Comparison of ENCODE assay signal across 11 mouse cellular contexts in the genomic region with DNA sequence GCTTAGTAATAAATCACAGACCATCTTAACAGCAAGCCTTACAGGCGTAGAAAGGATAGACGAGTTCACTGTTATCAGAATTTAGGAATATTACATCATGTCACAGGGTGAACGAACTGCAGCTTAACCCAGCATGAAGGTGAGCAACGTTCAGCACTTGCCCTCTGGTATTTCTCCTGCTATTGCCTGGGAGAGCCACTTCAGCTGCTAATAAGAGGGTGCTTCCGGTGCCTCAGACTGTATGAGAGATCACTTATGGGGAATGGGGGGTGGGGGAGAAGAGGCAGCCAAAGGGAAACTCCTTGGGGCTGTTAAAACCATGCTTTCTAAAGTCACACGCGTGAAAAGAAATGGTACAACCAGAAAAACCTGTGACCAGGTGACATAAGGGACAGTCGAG.
DNase-seq lines count a peak whose midpoint lies in the region; ATAC-seq and TF ChIP-seq lines count a peak whose summit lies in the region.
"Had no signal": no experiment of that assay in that cellular context is flagged by ENCODE, and none has a peak within 500 bp of the region (broad histone marks: within the 10 kb centered on the region; RNA-seq: fewer than 3 reads in every experiment).

No protein-coding gene starts in this region.

- no peak overlapping the region for H3K27ac ChIP-seq in heart, embryonic 16.5 days (ENCODE audit: low read length)
- H3K27ac ChIP-seq in CH12.LX (ENCODE audit: insufficient read depth, low read depth), result no peak overlapping the region
- no peak overlapping the region for H3K27ac ChIP-seq in embryonic facial prominence, embryonic 13.5 days
- H3K27ac ChIP-seq in liver, embryonic 16.5 days (ENCODE audit: low read length), result no peak overlapping the region

- ATAC-seq in heart, embryonic 16.5 days (replicated peaks; ENCODE audit: extremely low read depth, insufficient read depth, low FRiP score), result no peak
- no peak for ATAC-seq in embryonic facial prominence, embryonic 13.5 days (ENCODE audit: insufficient number of reproducible peaks, insufficient read depth, low FRiP score, low TSS enrichment, low read depth)
- no peak for ATAC-seq in liver, embryonic 16.5 days (ENCODE audit: low read depth)
- ATAC-seq in erythroid progenitor cell, adult 5-6 weeks (replicated peaks; ENCODE audit: low FRiP score, poor library complexity, severe bottlenecking), result no peak

- no peak for TF ChIP-seq CTCF in CH12.LX (conservative IDR thresholded peaks at IDR 0.05 in 1 of 2, IDR thresholded peaks at IDR 0.05 in 1 of 2; ENCODE audit: low read depth in 2 of 2, low read length in 2 of 2)

- in situ Hi-C loops in CH12.LX (cut with MboI; ENCODE audit: low pct_ligation_motif_present, low pct_unique_long_range_greater_than_20kb, low sequenced_read_pairs), result loop anchor here (25.0 kb wide), 1 partner anchor 1024 kb away; no protein-coding TSS in a partner anchor

- H3K27me3 ChIP-seq in heart, embryonic 16.5 days (ENCODE audit: control insufficient read depth, insufficient read depth, low read length), result no peaks in the 10 kb centered on the region
- no peaks in the 10 kb centered on the region for H3K27me3 ChIP-seq in CH12.LX (replicated peaks)
- H3K27me3 ChIP-seq in embryonic facial prominence, embryonic 13.5 days, result peaks cover 13% of the 10 kb centered on the region; the same call in 1 of the 2 replicates
- H3K27me3 ChIP-seq in liver, embryonic 16.5 days (ENCODE audit: control insufficient read depth, insufficient read depth, low read depth, low read length), result no peaks in the 10 kb centered on the region

- TF ChIP-seq POLR2A in CH12.LX (IDR thresholded peaks at IDR 0.05; ENCODE audit: low read depth, low read length), result no peak

- no peak for DNase-seq in heart, adult 18-20 months
- DNase-seq in CH12.LX (ENCODE audit: extremely low read depth), result no peak
- no peak for DNase-seq in embryo, embryonic 9.5 days (ENCODE audit: extremely low spot score)
- DNase-seq: adrenal gland, adult 2 months; cerebellum, adult 11 months; thymus, postnatal 14 days had no signal

- H3K4me2 ChIP-seq in heart, embryonic 16.5 days (ENCODE audit: low read depth, low read length), result peak overlapping the region; percentile 71
- H3K4me2 ChIP-seq in CH12.LX (ENCODE audit: insufficient read depth, low read depth, poor library complexity, severe bottlenecking), result peak overlapping the region; percentile 53
- H3K4me2 ChIP-seq in embryonic facial prominence, embryonic 13.5 days, result peak overlapping the region; percentile 42; the same call in 1 of the 2 replicates
- peak overlapping the region; percentile 32; the same call in 1 of the 2 replicates for H3K4me2 ChIP-seq in liver, embryonic 16.5 days (ENCODE audit: low read depth, low read length)
- H3K4me2 ChIP-seq: midbrain, embryonic 11.5 days had no signal

- no peak for TF ChIP-seq RAD21 in CH12.LX (IDR thresholded peaks at IDR 0.05; ENCODE audit: low read depth, low read length)

- no peaks in the 10 kb centered on the region for H3K36me3 ChIP-seq in heart, embryonic 16.5 days (ENCODE audit: control insufficient read depth, insufficient read depth)
- H3K36me3 ChIP-seq in CH12.LX (replicated peaks in 1 of 2; ENCODE audit: control insufficient read depth in 1 of 2, insufficient read depth in 1 of 2, low read length in 1 of 2), result no peaks in the 10 kb centered on the region
- no peaks in the 10 kb centered on the region for H3K36me3 ChIP-seq in embryonic facial prominence, embryonic 13.5 days
- H3K36me3 ChIP-seq in liver, embryonic 16.5 days (ENCODE audit: control insufficient read depth, insufficient read depth), result no peaks in the 10 kb centered on the region

- H3K4me1 ChIP-seq in heart, embryonic 16.5 days (ENCODE audit: control insufficient read depth, insufficient read depth, low read length), result peaks cover 2% of the 10 kb centered on the region; the same call in 1 of the 2 replicates
- H3K4me1 ChIP-seq in CH12.LX (ENCODE audit: control insufficient read depth in 1 of 2, insufficient read depth in 2 of 2), result peaks cover 3 to 4% of the 10 kb centered on the region in 2 experiments; a peak in 2 of 4 replicates
- H3K4me1 ChIP-seq in embryonic facial prominence, embryonic 13.5 days, result no peaks in the 10 kb centered on the region
- no peaks in the 10 kb centered on the region; the same call in 1 of the 2 replicates for H3K4me1 ChIP-seq in liver, embryonic 16.5 days (ENCODE audit: control insufficient read depth, low read depth, low read length)

- peak overlapping the region; percentile 55 for H3K4me3 ChIP-seq in heart, embryonic 16.5 days (ENCODE audit: low read length)
- H3K4me3 ChIP-seq in CH12.LX (replicated peaks in 1 of 3; ENCODE audit: low read depth in 2 of 3, low read length in 2 of 3, poor library complexity in 1 of 3), result peak overlapping the region in 2 of 3 experiments; percentile 36 to 38
- no peak overlapping the region for H3K4me3 ChIP-seq in embryonic facial prominence, embryonic 13.5 days
- H3K4me3 ChIP-seq in liver, embryonic 16.5 days (ENCODE audit: low read depth, low read length), result no peak overlapping the region; the same call in 1 of the 2 replicates

- 44% methylated on average over 8 of the region's 8 CpGs for WGBS in heart, embryonic 16.5 days
- 55% methylated on average over 8 of the region's 8 CpGs for WGBS in embryonic facial prominence, embryonic 13.5 days
- WGBS in liver, embryonic 16.5 days (ENCODE audit: insufficient replicate concordance), result 38% methylated on average over 8 of the region's 8 CpGs

- no peaks in the 10 kb centered on the region for H3K9me3 ChIP-seq in heart, embryonic 16.5 days (replicated peaks; ENCODE audit: control insufficient read depth, low read length)
- no peaks in the 10 kb centered on the region for H3K9me3 ChIP-seq in CH12.LX (replicated peaks; ENCODE audit: low read length)
- no peaks in the 10 kb centered on the region for H3K9me3 ChIP-seq in embryonic facial prominence, embryonic 13.5 days
- no peaks in the 10 kb centered on the region for H3K9me3 ChIP-seq in liver, embryonic 16.5 days (replicated peaks; ENCODE audit: control insufficient read depth, low read length)

- TF ChIP-seq EP300 in CH12.LX (IDR thresholded peaks at IDR 0.05; ENCODE audit: low read length), result no peak

- dilution Hi-C loops in CH12.LX (cut with MboI; ENCODE audit: extremely low pct_ligation_motif_present, extremely low pct_unique_long_range_greater_than_20kb, low sequenced_read_pairs), result no loop called here

- no peaks in the 10 kb centered on the region for H3K79me2 ChIP-seq in CH12.LX (replicated peaks; ENCODE audit: control insufficient read depth, extremely low read depth, insufficient read depth, poor library complexity, severe bottlenecking)

- H3K9ac ChIP-seq in heart, embryonic 16.5 days (ENCODE audit: low read length), result peak overlapping the region; percentile 60; the same call in 1 of the 2 replicates
- no peak overlapping the region for H3K9ac ChIP-seq in CH12.LX (ENCODE audit: insufficient read depth, low read depth)
- H3K9ac ChIP-seq in embryonic facial prominence, embryonic 13.5 days, result no peak overlapping the region
- H3K9ac ChIP-seq in liver, embryonic 16.5 days (ENCODE audit: low read depth, low read length), result no peak overlapping the region

TF ChIP-seq in CH12.LX, 34 proteins besides CTCF, POLR2A, EP300 and RAD21:
- TF ChIP-seq PAX5 (IDR thresholded peaks at IDR 0.05; ENCODE audit: low read length) (no peak), HCFC1 (IDR thresholded peaks at IDR 0.05; ENCODE audit: low read depth, low read length) (no peak), SMC3 (IDR thresholded peaks at IDR 0.05; ENCODE audit: low read depth, low read length) (no peak), MEF2A (IDR thresholded peaks at IDR 0.05; ENCODE audit: borderline replicate concordance, low read depth, low read length) (no peak), JUN (IDR thresholded peaks at IDR 0.05; ENCODE audit: insufficient read depth, low read depth, low read length) (no peak), USF1 (IDR thresholded peaks at IDR 0.05; ENCODE audit: low read depth, low read length) (no peak), MAX (IDR thresholded peaks at IDR 0.05; ENCODE audit: low read length) (no peak)

Comparison
In these comparisons a context has a peak if more than half of its experiments do, and no peak if none do; other contexts are left out.
1. H3K4me3 ChIP-seq: peak in heart, embryonic 16.5 days (single experiment) and CH12.LX (2 of 3); none in embryonic facial prominence, embryonic 13.5 days (single experiment) and liver, embryonic 16.5 days (single experiment).
2. Peak in every context shown above with its lines, with median percentiles within 50 percentile points of each other: H3K4me2 ChIP-seq.